Mouse (Mus musculus): ENCODE data around the gene Ube2l3. TPM values are rescaled to one million over a fixed set of nuclear protein-coding genes. Genes with fewer than 3 reads are reported as not detected.

Gene Ube2l3
- polyA plus RNA-seq, 1 experiment from 2014 or later: 278 TPM

DNA sequence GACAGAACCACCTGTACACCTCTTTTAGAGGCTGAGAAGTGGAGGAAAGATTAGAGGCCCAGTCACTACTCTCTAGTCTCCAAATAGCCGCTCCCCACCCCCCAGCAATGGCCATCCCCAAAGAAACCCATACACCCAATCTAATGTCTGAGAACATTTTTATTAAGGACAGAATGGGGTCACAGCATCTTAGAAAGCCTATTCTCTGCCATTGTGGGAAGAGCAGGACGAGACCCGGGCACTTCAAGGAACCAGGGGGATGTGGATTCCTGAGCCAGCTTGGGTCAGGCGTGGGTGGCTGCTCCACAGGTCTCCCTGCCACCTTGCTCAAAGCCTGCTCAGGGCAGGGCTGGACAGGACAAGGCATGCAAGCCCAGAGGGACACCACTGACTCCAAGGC lies 50.6 kb downstream of the Ube2l3 start:
- no peaks in the 10 kb centered on the region for H3K27me3 ChIP-seq (ENCODE audit: control insufficient read depth, insufficient read depth, low read length)
- H3K4me2 ChIP-seq (replicated peaks; ENCODE audit: low read depth): no peak overlapping the region
- TF ChIP-seq EP300 (optimal IDR thresholded peaks at IDR 0.05) (no peak), CTCF (IDR thresholded peaks at IDR 0.05; ENCODE audit: low read depth) (no peak)
- peaks cover 15% of the 10 kb centered on the region for H3K36me3 ChIP-seq (ENCODE audit: control insufficient read depth, insufficient read depth, low read length)
- H3K9ac ChIP-seq (ENCODE audit: low read length): no peak overlapping the region
- H3K27ac ChIP-seq (replicated peaks): no peak overlapping the region
- ATAC-seq (ENCODE audit: low FRiP score, low TSS enrichment) (no peak), DNase-seq (ENCODE audit: low spot score) (no peak)
- H3K9me3 ChIP-seq (ENCODE audit: control insufficient read depth, low read length): no peaks in the 10 kb centered on the region
- WGBS: 96% methylated on average over 4 of the region's 4 CpGs
- 0 out of 2 replicates have a peak, but pooled peaks cover 4% of the 10 kb centered on the region for H3K4me1 ChIP-seq (replicated peaks; ENCODE audit: control insufficient read depth, insufficient read depth)
- no peak overlapping the region for H3K4me3 ChIP-seq (ENCODE audit: low read depth, low read length)

DNA sequence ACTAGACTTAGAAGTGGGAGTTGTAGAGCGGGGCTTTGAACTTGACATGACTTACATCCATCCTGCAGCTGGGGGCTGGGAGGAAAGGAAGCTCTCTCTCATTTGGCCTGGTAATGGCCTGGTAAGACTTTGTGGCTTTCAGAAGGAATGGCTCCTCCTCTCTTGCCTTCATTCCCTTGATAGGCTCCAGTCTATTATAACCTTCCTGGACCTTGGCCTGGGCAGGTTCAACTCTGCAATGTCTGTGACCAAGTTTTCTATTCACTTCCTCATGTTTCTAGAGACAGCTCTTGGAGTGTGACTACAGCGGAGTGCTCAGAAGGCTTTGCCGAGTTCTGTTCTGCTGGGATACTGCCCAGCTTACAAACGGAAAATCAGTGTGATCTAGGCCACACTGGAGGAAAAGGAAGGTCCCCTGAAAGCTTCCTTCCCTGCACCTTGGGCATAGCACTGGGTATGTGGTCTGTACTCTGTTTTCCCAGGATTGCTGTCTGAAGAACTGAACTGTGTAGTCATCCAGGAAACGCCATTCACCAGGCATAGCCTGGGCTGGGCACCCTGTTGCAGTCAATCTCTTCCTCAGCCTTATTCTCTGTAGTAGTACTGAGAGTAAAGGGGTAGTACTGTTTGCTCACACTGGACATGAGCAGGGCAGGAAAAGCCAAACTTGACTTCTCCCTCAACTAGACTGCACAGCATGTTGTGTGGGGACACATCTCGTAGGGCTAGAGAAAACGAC lies 51.8 kb downstream of the Ube2l3 start:
- TF ChIP-seq CTCF (IDR thresholded peaks at IDR 0.05; ENCODE audit: low read depth): no peak
- no peak for TF ChIP-seq EP300 (optimal IDR thresholded peaks at IDR 0.05)
- no peaks in the 10 kb centered on the region for H3K9me3 ChIP-seq (ENCODE audit: control insufficient read depth, low read length)
- peaks cover 15% of the 10 kb centered on the region for H3K36me3 ChIP-seq (ENCODE audit: control insufficient read depth, insufficient read depth, low read length)
- no peak overlapping the region for H3K4me3 ChIP-seq (ENCODE audit: low read depth, low read length)
- ATAC-seq (ENCODE audit: low FRiP score, low TSS enrichment): peak; percentile 73
- H3K27me3 ChIP-seq (ENCODE audit: control insufficient read depth, insufficient read depth, low read length): no peaks in the 10 kb centered on the region
- 0 out of 2 replicates have a peak, but pooled peaks cover 4% of the 10 kb centered on the region for H3K4me1 ChIP-seq (replicated peaks; ENCODE audit: control insufficient read depth, insufficient read depth)
- H3K4me2 ChIP-seq (replicated peaks; ENCODE audit: low read depth): no peak overlapping the region
- DNase-seq (ENCODE audit: low spot score): peak; percentile 48
- H3K27ac ChIP-seq (replicated peaks): peak overlapping the region; percentile 69
- 79% methylated on average over 7 of the region's 7 CpGs for WGBS
- no peak overlapping the region for H3K9ac ChIP-seq (ENCODE audit: low read length)

DNA sequence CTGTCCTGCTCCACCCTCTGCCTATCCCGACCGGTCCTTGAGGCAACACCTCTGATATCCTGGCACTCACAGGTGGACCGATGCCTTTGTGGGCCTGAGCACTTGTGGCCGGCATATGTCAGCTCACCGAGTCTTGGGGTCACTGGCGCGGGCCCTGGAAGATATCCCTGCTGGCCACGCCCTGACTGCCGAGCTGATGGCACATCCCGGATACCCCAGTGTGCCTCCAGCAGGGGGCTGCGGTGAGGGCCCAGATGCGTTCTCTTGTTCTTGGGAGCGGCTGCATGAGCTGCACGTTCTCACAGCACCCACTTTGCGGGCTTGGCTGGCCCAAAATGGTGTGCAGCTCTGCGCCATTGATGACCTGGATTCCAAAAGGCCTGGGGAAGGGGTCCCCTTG lies 54.4 kb downstream of the Ube2l3 start:
- H3K27ac ChIP-seq (replicated peaks): no peak overlapping the region
- TF ChIP-seq CTCF (IDR thresholded peaks at IDR 0.05; ENCODE audit: low read depth) (peak; percentile 56), EP300 (optimal IDR thresholded peaks at IDR 0.05) (no peak)
- peak overlapping the region; percentile 57; the same call in 1 of the 2 replicates for H3K4me3 ChIP-seq (ENCODE audit: low read depth, low read length)
- peaks cover 9% of the 10 kb centered on the region for H3K36me3 ChIP-seq (ENCODE audit: control insufficient read depth, insufficient read depth, low read length)
- peak overlapping the region; percentile 98 for H3K4me2 ChIP-seq (replicated peaks; ENCODE audit: low read depth)
- 0 out of 2 replicates have a peak, but pooled peaks cover 4% of the 10 kb centered on the region for H3K4me1 ChIP-seq (replicated peaks; ENCODE audit: control insufficient read depth, insufficient read depth)
- H3K9me3 ChIP-seq (ENCODE audit: control insufficient read depth, low read length): no peaks in the 10 kb centered on the region
- ATAC-seq (ENCODE audit: low FRiP score, low TSS enrichment) (0 out of 2 replicates have a peak, but pooled peaks have one; percentile 30), DNase-seq (ENCODE audit: low spot score) (peak; percentile 50)
- H3K9ac ChIP-seq (ENCODE audit: low read length): peak overlapping the region; percentile 63; the same call in 1 of the 2 replicates
- H3K27me3 ChIP-seq (ENCODE audit: control insufficient read depth, insufficient read depth, low read length): no peaks in the 10 kb centered on the region
- 21% methylated on average over 16 of the region's 16 CpGs for WGBS

- H3K9ac ChIP-seq (ENCODE audit: low read length): peak overlapping the region; percentile 63
- DNase-seq (ENCODE audit: low spot score): peak; percentile 82
- no peaks in the 10 kb centered on the region for H3K9me3 ChIP-seq (ENCODE audit: control insufficient read depth, low read length)
- peak; percentile 63 for ATAC-seq (ENCODE audit: low FRiP score, low TSS enrichment)
- H3K4me2 ChIP-seq (replicated peaks; ENCODE audit: low read depth): peak overlapping the region; percentile 98
- H3K27me3 ChIP-seq (ENCODE audit: control insufficient read depth, insufficient read depth, low read length): no peaks in the 10 kb centered on the region
- under 1% methylated on average over 40 of the region's 41 CpGs for WGBS
- H3K4me1 ChIP-seq (replicated peaks; ENCODE audit: control insufficient read depth, insufficient read depth): 0 out of 2 replicates have a peak, but pooled peaks cover 4% of the 10 kb centered on the region
- H3K36me3 ChIP-seq (ENCODE audit: control insufficient read depth, insufficient read depth, low read length): peaks cover 5% of the 10 kb centered on the region; the same call in 1 of the 2 replicates
- H3K4me3 ChIP-seq (ENCODE audit: low read depth, low read length): peak overlapping the region; percentile 57
- TF ChIP-seq CTCF (IDR thresholded peaks at IDR 0.05; ENCODE audit: low read depth) (no peak), EP300 (optimal IDR thresholded peaks at IDR 0.05) (no peak)
- H3K27ac ChIP-seq (replicated peaks): peak overlapping the region; percentile 67; the same call in 1 of the 2 replicates
Observed at GRCm38 (mm10) chr16:17147391-17147929, 55.0 kb downstream of the Ube2l3 start.

DNA sequence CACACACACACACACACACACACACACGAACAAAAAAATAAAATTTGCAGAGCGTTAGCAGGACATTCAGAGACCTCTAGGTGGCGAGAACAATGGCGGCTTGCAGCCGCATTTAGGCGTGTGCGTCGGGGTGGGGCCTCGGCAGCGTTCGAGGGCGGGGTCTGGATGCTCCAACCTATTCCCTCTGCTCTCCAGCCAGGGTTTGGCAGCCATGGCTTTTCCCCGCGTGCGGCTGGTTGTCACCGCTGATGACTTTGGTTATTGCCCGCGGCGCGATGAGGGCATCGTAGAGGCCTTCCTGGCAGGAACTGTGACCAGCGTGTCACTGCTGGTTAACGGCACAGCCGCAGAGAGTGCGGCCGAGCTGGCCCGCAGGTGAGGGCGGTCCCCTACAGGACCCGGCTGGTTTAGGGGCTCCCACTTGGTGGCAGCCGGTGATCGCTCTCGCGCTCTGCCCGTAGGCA lies 55.6 kb downstream of the Ube2l3 start, which contains the start of gene Ccdc116:
TSS of gene Ccdc116 (minus strand) at position 458 of the 464 bp plus-strand sequence.
- DNase-seq (ENCODE audit: low spot score): peak; percentile 90
- Histone ChIP-seq H3K36me3 (ENCODE audit: control insufficient read depth, insufficient read depth, low read length) (no peaks in the 10 kb centered on the region), H3K9me3 (ENCODE audit: control insufficient read depth, low read length) (no peaks in the 10 kb centered on the region), H3K27me3 (ENCODE audit: control insufficient read depth, insufficient read depth, low read length) (no peaks in the 10 kb centered on the region), H3K4me2 (replicated peaks; ENCODE audit: low read depth) (peak within 1 kb of the TSS; percentile 98), H3K4me3 (ENCODE audit: low read depth, low read length) (peak within 1 kb of the TSS; percentile 57), H3K9ac (ENCODE audit: low read length) (peak within 1 kb of the TSS; percentile 63), H3K27ac (replicated peaks) (peak within 1 kb of the TSS; percentile 67; the same call in 1 of the 2 replicates), H3K4me1 (replicated peaks; ENCODE audit: control insufficient read depth, insufficient read depth) (0 out of 2 replicates have a peak, but pooled peaks cover 4% of the 10 kb centered on the region)
- peak; percentile 75 for TF ChIP-seq CTCF (IDR thresholded peaks at IDR 0.05; ENCODE audit: low read depth)
- TF ChIP-seq EP300 (optimal IDR thresholded peaks at IDR 0.05): no peak
- WGBS: 0% methylated on average over 34 of the region's 34 CpGs
- peak; percentile 74 for ATAC-seq (ENCODE audit: low FRiP score, low TSS enrichment)

Measured in stomach, postnatal 0 days (tissue).